Mouse (Mus musculus) bone marrow macrophage, adult 2 months (primary cell): ENCODE data around the gene Snapc2.

Source experiments
- CTCF ChIP-seq: IDR thresholded peaks from 2 replicates; pipeline ENCODE4 v1.5.1; 2012; ENCODE audit warnings: low read depth, mild to moderate bottlenecking, low read length, moderate library complexity
- POLR2A ChIP-seq: IDR thresholded peaks from 2 replicates; pipeline ENCODE4 v1.6.1; 2012; ENCODE audit warnings: mild to moderate bottlenecking, low read depth, low read length, borderline replicate concordance

DNA sequence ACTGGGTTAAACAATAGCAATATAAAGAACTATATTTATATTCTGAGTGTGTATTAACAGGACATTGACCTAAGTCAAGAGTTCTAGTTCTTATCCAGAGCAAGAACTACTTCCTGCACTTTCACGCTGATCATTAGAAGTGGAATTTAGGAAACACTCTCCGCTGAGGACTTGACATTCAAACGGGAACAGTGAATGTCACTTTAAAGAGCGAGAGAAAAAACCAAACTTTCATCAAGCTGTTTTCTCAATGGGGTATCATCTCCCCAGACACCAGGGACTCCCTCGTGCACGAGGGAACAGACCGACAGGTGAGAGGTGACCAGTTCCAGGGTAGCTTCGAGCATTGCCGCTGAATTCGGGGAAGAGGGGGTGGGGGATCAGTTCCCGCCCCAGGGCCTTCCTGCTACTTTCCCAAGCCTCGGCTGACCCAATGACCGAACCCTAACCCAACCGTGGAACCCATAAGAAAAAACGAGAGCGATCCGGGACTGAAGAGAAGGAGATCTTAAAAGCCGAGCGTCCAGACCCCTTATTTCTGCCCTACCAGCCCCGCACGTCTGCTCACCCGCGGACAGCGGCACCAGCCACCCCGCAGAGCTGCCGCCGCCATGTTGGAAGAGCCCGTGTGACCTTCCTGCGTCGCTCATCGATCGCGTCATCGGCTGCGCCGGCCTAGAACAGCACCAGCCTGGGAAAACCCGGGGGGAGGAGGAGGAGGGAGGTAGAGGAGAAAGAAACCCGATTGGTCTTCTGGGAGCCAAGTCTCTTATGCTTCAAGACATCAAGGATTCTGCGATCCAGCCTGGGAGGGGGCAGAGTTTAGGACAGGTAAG is 22.6 kb downstream of the Snapc2 start, which contains the start of gene Timm44:
- TF ChIP-seq CTCF: no peak
- no peak for TF ChIP-seq POLR2A
